Mouse (Mus musculus) kidney, postnatal 0 days (tissue): ENCODE results near the gene Nbea. TPM values are rescaled to one million over a fixed set of nuclear protein-coding genes. Genes with fewer than 3 reads are reported as not detected.

Experiments used
- ATAC-seq: fragments of 200-750 bp; cut with Nextera tagmentation; replicated peaks from 2 replicates; pipeline ENCODE4 v1.8.0; 2017; ENCODE audit warnings: low read depth, moderate number of reproducible peaks, moderate TSS enrichment, moderate library complexity; ENCODE audit not compliant: low FRiP score
- DNase-seq: peaks from one replicate; pipeline ENCODE4 v3.0.0-alpha.2; 2016; ENCODE audit warnings: low spot score
- H3K27ac ChIP-seq: fragments of 300-500 bp; sonication (generic); 2 replicates; pipeline ENCODE4 v1.5.1; 2014; ENCODE audit warnings: mild to moderate bottlenecking
- H3K27me3 ChIP-seq: fragments of 300-500 bp; sonication (generic); 2 replicates; pipeline ENCODE4 v1.6.1; 2014; ENCODE audit warnings: low read length, mixed read lengths; ENCODE audit not compliant: insufficient read depth
- H3K36me3 ChIP-seq: fragments of 300-500 bp; sonication (generic); 2 replicates; pipeline ENCODE4 v1.6.1; 2014; ENCODE audit warnings: low read length, mixed read lengths; ENCODE audit not compliant: insufficient read depth
- H3K4me1 ChIP-seq: fragments of 300-500 bp; sonication (generic); replicated peaks from 2 replicates; pipeline ENCODE4 v1.6.1; 2014; ENCODE audit warnings: antibody characterized with exemption, low read length, mixed read lengths; ENCODE audit not compliant: insufficient read depth
- H3K4me2 ChIP-seq: fragments of 300-500 bp; sonication (generic); 2 replicates; pipeline ENCODE4 v1.6.1; 2014; ENCODE audit warnings: mild to moderate bottlenecking, low read length, moderate library complexity, mixed read lengths
- H3K4me3 ChIP-seq: fragments of 300-500 bp; sonication (generic); replicated peaks from 2 replicates; pipeline ENCODE4 v1.5.1; 2014; ENCODE audit warnings: low read depth, low read length
- H3K9ac ChIP-seq: fragments of 300-500 bp; sonication (generic); 2 replicates; pipeline ENCODE4 v1.6.1; 2014; ENCODE audit warnings: low read depth, low read length
- H3K9me3 ChIP-seq: fragments of 300-500 bp; sonication (generic); replicated peaks from 2 replicates; pipeline ENCODE4 v1.6.1; 2016; ENCODE audit warnings: low read length, inconsistent platforms, mixed read lengths
- CTCF ChIP-seq: IDR thresholded peaks from 2 replicates; pipeline ENCODE4 v1.5.1; 2016; ENCODE audit warnings: antibody characterized with exemption, low read depth, mild to moderate bottlenecking, moderate library complexity
- WGBS: fragments of 180-500 bp; shearing (Covaris S2); extraction: QIAGEN DNeasy Blood & Tissue Kit; methylation state at CpG from one replicate; pipeline ENCODE4 v1.1.7; 2014; 5-methylcytosine and 5-hydroxymethylcytosine counted together
- polyA plus RNA-seq: library from polyadenylated mRNA; unstranded; fragments of >200 nt; fragmentation: Nextera tagmentation; extraction: Ambion mirVana; gene quantifications from 2 replicates; pipeline ENCODE4 v1.2.1, GENCODE M21; 2015

The Nbea gene
- polyA plus RNA-seq, 1 experiment from 2014 or later = 8.6 TPM

DNA sequence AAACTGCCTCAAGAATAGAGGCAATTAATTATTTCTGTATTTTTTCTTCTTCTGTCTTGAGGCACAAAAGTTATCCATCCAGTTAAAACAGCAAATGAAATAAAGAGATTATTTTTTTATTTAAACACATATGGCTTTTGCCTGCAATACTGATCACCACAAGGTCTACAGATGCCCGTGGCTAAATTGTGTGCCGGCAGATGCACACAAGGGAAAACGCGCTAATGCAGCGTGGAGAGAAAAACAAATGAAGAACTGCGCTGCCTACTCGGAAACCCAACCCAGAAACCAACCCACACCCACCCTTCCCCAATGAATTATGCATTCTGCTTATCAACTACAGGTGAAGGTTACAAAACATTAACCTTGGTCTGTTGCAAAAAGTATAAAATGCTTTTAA lies 408.3 kb downstream of the Nbea start:
- ATAC-seq (no peak), DNase-seq (no peak)
- H3K4me2 ChIP-seq = no peak overlapping the region
- no peak overlapping the region for H3K4me3 ChIP-seq
- 0 out of 2 replicates have a peak, but pooled peaks cover 3% of the 10 kb centered on the region for H3K4me1 ChIP-seq
- 63% methylated on average over 7 of the region's 7 CpGs for WGBS
- no peak overlapping the region for H3K27ac ChIP-seq
- no peaks in the 10 kb centered on the region for H3K36me3 ChIP-seq
- no peak for TF ChIP-seq CTCF
- no peak overlapping the region for H3K9ac ChIP-seq
- H3K27me3 ChIP-seq = peaks cover 18% of the 10 kb centered on the region
- H3K9me3 ChIP-seq = no peaks in the 10 kb centered on the region

DNA sequence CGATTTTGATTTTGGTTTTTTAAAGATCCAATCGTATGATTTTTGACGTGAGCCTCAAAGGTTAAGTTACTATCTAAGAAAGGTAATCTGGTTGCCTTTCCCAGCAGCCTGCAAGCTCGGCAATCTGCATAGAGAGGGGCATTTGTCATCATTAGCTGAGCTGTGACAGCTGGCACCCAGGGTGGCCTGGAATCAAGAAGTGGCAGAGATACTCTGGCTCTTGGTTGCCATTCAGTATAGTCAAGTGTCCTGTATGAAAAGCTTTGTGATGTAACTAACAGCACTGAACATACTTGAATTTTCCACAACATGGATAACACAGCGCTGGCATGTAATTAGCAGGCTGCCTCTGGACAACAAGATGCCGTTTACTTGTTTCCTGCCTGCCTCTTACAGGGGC lies 409.3 kb downstream of the Nbea start:
- 62% methylated on average over 6 of the region's 6 CpGs for WGBS
- DNase-seq = no peak
- TF ChIP-seq CTCF = no peak
- no peak for ATAC-seq
- H3K4me2 ChIP-seq = no peak overlapping the region
- H3K9ac ChIP-seq = no peak overlapping the region
- H3K4me1 ChIP-seq = no peaks in the 10 kb centered on the region
- peaks cover 10% of the 10 kb centered on the region for H3K27me3 ChIP-seq
- no peaks in the 10 kb centered on the region for H3K9me3 ChIP-seq
- H3K27ac ChIP-seq = no peak overlapping the region
- no peaks in the 10 kb centered on the region for H3K36me3 ChIP-seq
- H3K4me3 ChIP-seq = no peak overlapping the region

DNA sequence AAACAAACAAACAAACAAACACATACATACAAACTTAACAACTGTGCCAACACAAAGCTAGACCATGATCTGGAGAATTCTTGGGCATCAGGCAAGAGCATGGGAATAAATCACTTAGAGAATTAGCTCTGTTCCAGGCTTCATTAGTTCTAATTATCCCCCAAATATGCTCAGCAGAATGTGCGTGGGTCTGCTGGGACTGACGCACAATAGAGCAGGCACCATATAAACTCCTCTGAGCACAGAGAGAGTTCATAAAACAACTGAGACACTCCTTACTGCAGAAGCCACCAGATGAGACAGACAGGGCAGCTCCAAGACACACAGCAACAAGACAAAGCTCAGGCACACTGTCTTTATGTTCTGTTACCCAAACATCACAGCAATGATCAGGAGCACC lies 414.2 kb downstream of the Nbea start:
- no peak for TF ChIP-seq CTCF
- DNase-seq = no peak
- H3K4me1 ChIP-seq = no peaks in the 10 kb centered on the region
- H3K27ac ChIP-seq = no peak overlapping the region
- H3K9ac ChIP-seq = no peak overlapping the region
- no peak overlapping the region for H3K4me3 ChIP-seq
- H3K4me2 ChIP-seq = no peak overlapping the region
- ATAC-seq = no peak
- H3K9me3 ChIP-seq = no peaks in the 10 kb centered on the region
- no peaks in the 10 kb centered on the region for H3K27me3 ChIP-seq
- WGBS = 46% methylated on average over 2 of the region's 2 CpGs
- H3K36me3 ChIP-seq = no peaks in the 10 kb centered on the region

DNA sequence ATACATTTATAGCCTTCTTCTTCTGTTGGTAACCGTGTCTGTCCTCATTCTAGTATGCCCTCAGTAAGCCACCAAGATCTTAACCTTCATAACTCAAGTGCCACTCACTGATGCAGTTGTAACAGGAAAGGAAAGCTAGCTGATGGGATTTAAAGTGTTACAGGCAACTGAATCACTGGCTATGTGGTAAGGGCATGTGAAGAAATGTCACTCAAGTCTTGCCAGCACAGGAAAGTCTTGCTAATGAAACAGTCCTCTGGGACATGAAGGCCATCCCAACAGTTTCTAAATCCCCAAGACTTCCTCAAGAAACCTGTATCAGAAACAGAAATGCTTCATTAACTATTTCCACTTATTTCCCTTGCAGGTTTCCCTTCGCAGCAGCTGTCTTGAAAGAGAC lies 414.8 kb downstream of the Nbea start:
- WGBS = 86% methylated on average over 2 of the region's 2 CpGs
- no peak for ATAC-seq

DNA sequence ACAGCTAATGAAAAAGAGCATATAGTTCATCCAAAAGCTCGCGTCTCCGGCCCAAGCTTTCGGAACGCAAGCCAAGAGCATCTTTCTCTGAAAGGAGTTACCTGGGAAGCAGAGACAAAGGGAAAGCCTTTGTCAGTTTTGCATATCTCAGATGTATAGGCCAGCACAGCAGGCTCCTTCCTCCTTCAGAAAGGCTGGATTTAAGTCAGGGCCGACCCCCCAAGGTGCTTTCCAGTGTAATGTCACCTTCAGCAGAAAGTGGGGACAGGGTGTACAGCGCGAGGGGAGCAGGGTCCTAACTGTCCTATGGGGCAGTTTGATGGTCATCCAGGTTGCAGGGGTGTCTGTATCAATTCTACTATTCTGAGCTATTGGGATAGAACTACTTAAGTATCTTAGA lies 419.9 kb downstream of the Nbea start:
- Histone ChIP-seq H3K36me3 (no peaks in the 10 kb centered on the region), H3K27ac (no peak overlapping the region), H3K27me3 (no peaks in the 10 kb centered on the region), H3K9me3 (no peaks in the 10 kb centered on the region), H3K9ac (no peak overlapping the region), H3K4me3 (no peak overlapping the region), H3K4me2 (no peak overlapping the region), H3K4me1 (no peaks in the 10 kb centered on the region)
- DNase-seq (no peak), ATAC-seq (no peak)
- 65% methylated on average over 8 of the region's 8 CpGs for WGBS
- no peak for TF ChIP-seq CTCF

More for the DNA sequence above, 414.8 kb downstream of the Nbea start:
- Histone ChIP-seq H3K4me2 (no peak overlapping the region), H3K27me3 (no peaks in the 10 kb centered on the region), H3K4me3 (no peak overlapping the region), H3K9ac (no peak overlapping the region), H3K36me3 (no peaks in the 10 kb centered on the region), H3K9me3 (no peaks in the 10 kb centered on the region), H3K27ac (no peak overlapping the region), H3K4me1 (no peaks in the 10 kb centered on the region)
- no peak for TF ChIP-seq CTCF
- DNase-seq = no peak

DNA sequence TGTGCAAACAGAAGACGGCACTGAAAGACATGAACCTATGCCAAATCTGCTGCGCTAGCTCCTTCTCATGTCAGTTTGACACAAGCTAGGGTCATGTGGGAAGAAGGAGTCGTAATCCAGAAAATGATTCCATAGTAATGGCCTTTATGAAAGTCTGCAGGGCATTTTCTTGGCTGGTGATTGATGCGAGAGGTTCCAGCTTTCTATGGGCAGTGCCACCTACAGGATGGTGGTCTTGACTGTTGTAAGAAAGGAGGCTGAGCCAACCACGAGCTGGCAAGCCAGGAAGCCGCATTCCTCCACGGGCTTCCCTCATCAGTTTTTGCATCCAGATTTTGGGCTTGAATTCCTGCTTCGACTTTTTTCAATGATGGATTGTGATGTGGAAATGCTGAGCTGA lies 425.2 kb downstream of the Nbea start:
- no peaks in the 10 kb centered on the region for H3K9me3 ChIP-seq
- 59% methylated on average over 8 of the region's 8 CpGs for WGBS
- no peaks in the 10 kb centered on the region for H3K27me3 ChIP-seq
- DNase-seq (no peak), ATAC-seq (no peak)
- no peaks in the 10 kb centered on the region for H3K36me3 ChIP-seq
- no peaks in the 10 kb centered on the region for H3K4me1 ChIP-seq
- H3K4me2 ChIP-seq = no peak overlapping the region
- no peak overlapping the region for H3K27ac ChIP-seq
- H3K9ac ChIP-seq = no peak overlapping the region
- TF ChIP-seq CTCF = no peak
- no peak overlapping the region for H3K4me3 ChIP-seq

DNA sequence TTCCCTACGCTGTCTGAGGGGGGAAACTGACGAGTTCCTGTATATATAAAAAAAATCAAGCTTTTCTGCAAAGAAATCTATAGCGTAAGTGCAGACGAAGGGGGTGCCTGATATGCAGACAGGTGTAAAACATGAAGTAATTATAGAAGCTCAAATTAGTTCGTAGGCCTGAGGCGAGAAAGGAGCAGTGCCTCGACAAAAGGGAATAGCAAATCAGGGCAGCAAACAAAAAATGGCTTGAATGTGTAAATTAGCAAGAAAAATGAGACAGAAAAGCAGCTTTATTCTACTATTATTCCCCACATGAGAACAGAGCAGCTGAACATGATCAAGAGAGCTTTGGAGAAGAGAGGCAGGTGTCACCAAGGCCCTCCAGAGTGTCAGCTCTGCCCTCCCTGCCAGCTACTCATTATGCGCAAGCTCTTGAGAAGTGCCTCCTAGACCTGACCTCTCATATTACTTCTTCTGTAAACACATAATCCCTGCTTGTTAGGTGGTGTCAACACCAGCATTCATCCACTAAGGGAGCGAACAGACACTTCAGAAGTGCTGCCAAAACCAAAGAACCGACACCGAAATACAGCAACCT lies 426.8 kb downstream of the Nbea start:
- Histone ChIP-seq H3K9ac (no peak overlapping the region), H3K36me3 (no peaks in the 10 kb centered on the region), H3K27me3 (no peaks in the 10 kb centered on the region), H3K4me3 (no peak overlapping the region), H3K9me3 (no peaks in the 10 kb centered on the region), H3K27ac (no peak overlapping the region), H3K4me1 (no peaks in the 10 kb centered on the region), H3K4me2 (no peak overlapping the region)
- no peak for TF ChIP-seq CTCF
- no peak for DNase-seq
- WGBS = 77% methylated on average over 11 of the region's 11 CpGs
- ATAC-seq = no peak
